Mouse (Mus musculus): ENCODE data around the gene Olfr126. TPM values are rescaled to one million over a fixed set of nuclear protein-coding genes. Genes with fewer than 3 reads are reported as not detected.

Olfr126 gene
- total and polyA plus RNA-seq, 2 experiments = not detected

- WGBS = 60% methylated on average over 1 of the region's 1 CpGs
- TF ChIP-seq CTCF (IDR thresholded peaks at IDR 0.05; ENCODE audit: low read depth, low read length) = no peak
- TF ChIP-seq POLR2A (IDR thresholded peaks at IDR 0.05; ENCODE audit: extremely low read depth, insufficient read depth, low read length) = no peak
- DNase-seq (ENCODE audit: extremely low read depth, low read depth, low spot score) = no peak
- Histone ChIP-seq H3K9ac (ENCODE audit: low read depth, low read length) (no peak within 1 kb of the TSS), H3K27ac (replicated peaks; ENCODE audit: insufficient read depth, low read depth, low read length) (no peak within 1 kb of the TSS), H3K27me3 (ENCODE audit: control insufficient read depth, insufficient read depth, low read length) (no peaks in the 10 kb centered on the region), H3K36me3 (ENCODE audit: control insufficient read depth, insufficient read depth, low read length) (no peaks in the 10 kb centered on the region), H3K79me2 (ENCODE audit: control insufficient read depth, insufficient read depth, low read length) (no peaks in the 10 kb centered on the region), H3K4me3 (ENCODE audit: insufficient read depth, low read depth, low read length) (no peak within 1 kb of the TSS), H3K4me1 (ENCODE audit: control insufficient read depth, insufficient read depth, low read length) (no peaks in the 10 kb centered on the region)
Measured at GRCm38 (mm10) chr17:37900137-37900536, 52.9 kb downstream of the Olfr126 start, which contains the start of gene Olfr127. TSS of gene Olfr127 (plus strand) at chr17:37900437.

Other genes starting within 250 kb of the Olfr126 start
- gene Olfr115, start 220.4 kb upstream of the Olfr126 start, total RNA-seq (2014; rRNA removed) = not detected in 2 replicates
- gene Olfr115, start 220.4 kb upstream of the Olfr126 start, polyA plus RNA-seq (2012; rRNA removed) = not detected in 2 replicates
- gene Olfr116, start 220.3 kb upstream of the Olfr126 start, total RNA-seq (2014; rRNA removed) = not detected in 2 replicates
- gene Olfr116, start 220.3 kb upstream of the Olfr126 start, polyA plus RNA-seq (2012; rRNA removed) = not detected in 2 replicates
- not detected in 2 replicates for gene Olfr117, start 183.7 kb upstream of the Olfr126 start, total RNA-seq (2014; rRNA removed)
- not detected in 2 replicates for gene Olfr117, start 183.7 kb upstream of the Olfr126 start, polyA plus RNA-seq (2012; rRNA removed)
- gene Olfr118, start 180.5 kb upstream of the Olfr126 start, total RNA-seq (2014; rRNA removed) = not detected in 2 replicates
- not detected in 2 replicates for gene Olfr118, start 180.5 kb upstream of the Olfr126 start, polyA plus RNA-seq (2012; rRNA removed)
- gene Olfr119, start 150.9 kb upstream of the Olfr126 start, total RNA-seq (2014; rRNA removed) = not detected in 2 replicates
- gene Olfr119, start 150.9 kb upstream of the Olfr126 start, polyA plus RNA-seq (2012; rRNA removed) = not detected in 2 replicates
- gene Olfr120, start 125.7 kb upstream of the Olfr126 start, total RNA-seq (2014; rRNA removed) = not detected in 2 replicates
- gene Olfr120, start 125.7 kb upstream of the Olfr126 start, polyA plus RNA-seq (2012; rRNA removed) = not detected in 2 replicates
- gene Olfr121, start 98.6 kb upstream of the Olfr126 start, total RNA-seq (2014; rRNA removed) = not detected in 2 replicates
- gene Olfr121, start 98.6 kb upstream of the Olfr126 start, polyA plus RNA-seq (2012; rRNA removed) = not detected in 2 replicates
- gene Olfr122, start 78.9 kb upstream of the Olfr126 start, total RNA-seq (2014; rRNA removed) = not detected in 2 replicates
- gene Olfr122, start 78.9 kb upstream of the Olfr126 start, polyA plus RNA-seq (2012; rRNA removed) = not detected in 2 replicates
- not detected in 2 replicates for gene Olfr123, start 54.0 kb upstream of the Olfr126 start, total RNA-seq (2014; rRNA removed)
- not detected in 2 replicates for gene Olfr123, start 54.0 kb upstream of the Olfr126 start, polyA plus RNA-seq (2012; rRNA removed)
- not detected in 2 replicates for gene Olfr124, start 47.6 kb upstream of the Olfr126 start, total RNA-seq (2014; rRNA removed)
- not detected in 2 replicates for gene Olfr124, start 47.6 kb upstream of the Olfr126 start, polyA plus RNA-seq (2012; rRNA removed)
- gene Olfr125, start 14.5 kb upstream of the Olfr126 start, total RNA-seq (2014; rRNA removed) = not detected in 2 replicates
- gene Olfr125, start 14.5 kb upstream of the Olfr126 start, polyA plus RNA-seq (2012; rRNA removed) = not detected in 2 replicates
- gene Olfr127, start 53.0 kb downstream of the Olfr126 start, total RNA-seq (2014; rRNA removed) = not detected in 2 replicates
- gene Olfr127, start 53.0 kb downstream of the Olfr126 start, polyA plus RNA-seq (2012; rRNA removed) = not detected in 2 replicates
- not detected in 2 replicates for gene Olfr128, start 73.1 kb downstream of the Olfr126 start, total RNA-seq (2014; rRNA removed)
- not detected in 2 replicates for gene Olfr128, start 73.1 kb downstream of the Olfr126 start, polyA plus RNA-seq (2012; rRNA removed)
- gene Olfr761, start 105.6 kb downstream of the Olfr126 start, total RNA-seq (2014; rRNA removed) = not detected in 2 replicates
- not detected in 2 replicates for gene Olfr761, start 105.6 kb downstream of the Olfr126 start, polyA plus RNA-seq (2012; rRNA removed)
- gene Olfr129, start 212.6 kb downstream of the Olfr126 start, total RNA-seq (2014; rRNA removed) = not detected in 2 replicates
- not detected in 2 replicates for gene Olfr129, start 212.6 kb downstream of the Olfr126 start, polyA plus RNA-seq (2012; rRNA removed)
- not detected in 2 replicates for gene Olfr130, start 216.4 kb downstream of the Olfr126 start, total RNA-seq (2014; rRNA removed)
- not detected in 2 replicates for gene Olfr130, start 216.4 kb downstream of the Olfr126 start, polyA plus RNA-seq (2012; rRNA removed)
- not detected in 2 replicates for gene Olfr131, start 241.2 kb downstream of the Olfr126 start, total RNA-seq (2014; rRNA removed)
- gene Olfr131, start 241.2 kb downstream of the Olfr126 start, polyA plus RNA-seq (2012; rRNA removed) = not detected in 2 replicates